7 mouse cellular contexts compared by ENCODE assay signal in the genomic region with DNA sequence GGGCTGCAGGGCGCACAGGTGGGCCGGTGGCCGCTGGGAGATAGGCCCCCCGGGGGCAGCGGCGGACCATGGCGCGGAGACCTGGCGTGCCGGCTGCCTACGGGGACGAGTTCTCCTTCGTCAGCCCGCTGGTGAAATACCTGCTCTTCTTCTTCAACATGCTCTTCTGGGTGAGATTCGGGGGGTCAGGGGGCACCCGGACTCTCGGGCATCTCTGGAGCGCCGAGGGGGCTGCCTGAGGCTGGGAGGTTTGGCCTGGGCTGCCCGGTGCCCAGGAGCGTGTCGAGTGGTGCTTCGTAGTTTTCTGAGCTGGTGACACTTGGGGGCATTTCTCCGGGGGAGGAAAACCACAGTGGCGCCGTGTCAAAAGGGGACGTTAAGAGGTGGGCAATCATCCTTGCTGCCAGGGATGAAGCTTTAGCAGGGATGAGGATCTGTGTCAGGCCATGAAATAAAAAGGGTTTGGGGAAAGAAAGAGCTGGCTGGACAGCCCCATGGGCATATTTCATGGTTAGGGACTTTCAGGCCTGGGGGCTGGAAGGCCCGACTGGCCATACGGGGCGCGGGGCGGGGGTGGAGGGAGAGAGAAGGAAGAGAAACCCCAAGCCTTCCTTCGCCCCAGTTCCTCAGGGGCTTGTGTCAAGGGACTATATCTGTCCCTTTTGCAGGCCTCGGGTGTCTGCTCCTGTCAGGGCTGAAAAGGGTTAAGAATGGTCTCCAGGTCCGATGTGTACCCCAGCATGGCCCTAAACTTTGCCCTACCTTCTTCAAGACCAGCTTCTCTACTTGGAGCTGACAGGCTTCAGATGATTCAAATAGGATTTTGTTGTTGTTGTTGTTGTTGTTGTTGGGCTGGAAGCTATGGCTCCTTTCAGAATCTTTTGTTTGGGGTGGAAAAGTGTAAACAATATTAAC. TPM values are rescaled to one million over a fixed set of nuclear protein-coding genes. Genes with fewer than 3 reads are reported as not detected.
DNase-seq lines count a peak whose midpoint lies in the region; ATAC-seq lines count a peak whose summit lies in the region.

No protein-coding gene starts in this region.

- no peaks in the 10 kb centered on the region for H3K36me3 ChIP-seq in lung, embryonic 16.5 days (ENCODE audit: control insufficient read depth, insufficient read depth, low read length)
- H3K36me3 ChIP-seq in embryonic facial prominence, embryonic 13.5 days, result no peaks in the 10 kb centered on the region
- H3K36me3 ChIP-seq in hindbrain, embryonic 15.5 days, result no peaks in the 10 kb centered on the region
- H3K36me3 ChIP-seq in midbrain, embryonic 16.5 days (ENCODE audit: control insufficient read depth, insufficient read depth, low read length), result no peaks in the 10 kb centered on the region

- H3K4me2 ChIP-seq in lung, embryonic 16.5 days (ENCODE audit: low read depth, low read length), result peak overlapping the region; percentile 98
- H3K4me2 ChIP-seq in embryonic facial prominence, embryonic 13.5 days, result peak overlapping the region; percentile 100
- H3K4me2 ChIP-seq in hindbrain, embryonic 15.5 days, result peak overlapping the region; percentile 100
- H3K4me2 ChIP-seq in midbrain, embryonic 16.5 days (ENCODE audit: low read length), result peak overlapping the region; percentile 92

- no peaks in the 10 kb centered on the region for H3K9me3 ChIP-seq in lung, embryonic 16.5 days (ENCODE audit: control insufficient read depth, low read length)
- H3K9me3 ChIP-seq in embryonic facial prominence, embryonic 13.5 days, result no peaks in the 10 kb centered on the region
- H3K9me3 ChIP-seq in hindbrain, embryonic 15.5 days, result no peaks in the 10 kb centered on the region
- no peaks in the 10 kb centered on the region for H3K9me3 ChIP-seq in midbrain, embryonic 16.5 days (replicated peaks; ENCODE audit: control insufficient read depth, low read length, poor library complexity, severe bottlenecking)

- no peak overlapping the region for H3K27ac ChIP-seq in lung, embryonic 16.5 days (ENCODE audit: low read length)
- no peak overlapping the region for H3K27ac ChIP-seq in embryonic facial prominence, embryonic 13.5 days
- H3K27ac ChIP-seq in hindbrain, embryonic 15.5 days (replicated peaks), result peak overlapping the region; percentile 43; the same call in 1 of the 2 replicates
- H3K27ac ChIP-seq in midbrain, embryonic 16.5 days (ENCODE audit: low read length), result peak overlapping the region; percentile 47; the same call in 1 of the 2 replicates

- peaks cover 4% of the 10 kb centered on the region for H3K4me1 ChIP-seq in lung, embryonic 16.5 days (replicated peaks; ENCODE audit: control insufficient read depth, insufficient read depth, low read length)
- H3K4me1 ChIP-seq in embryonic facial prominence, embryonic 13.5 days, result peaks cover 9% of the 10 kb centered on the region
- H3K4me1 ChIP-seq in hindbrain, embryonic 15.5 days (replicated peaks), result peaks cover 19% of the 10 kb centered on the region
- peaks cover 9% of the 10 kb centered on the region for H3K4me1 ChIP-seq in midbrain, embryonic 16.5 days (ENCODE audit: control insufficient read depth, insufficient read depth, low read length)

- H3K27me3 ChIP-seq in lung, embryonic 16.5 days (ENCODE audit: control insufficient read depth, insufficient read depth, low read depth, low read length), result peaks cover 18% of the 10 kb centered on the region
- peaks cover 50% of the 10 kb centered on the region for H3K27me3 ChIP-seq in embryonic facial prominence, embryonic 13.5 days
- H3K27me3 ChIP-seq in hindbrain, embryonic 15.5 days, result peaks cover 11% of the 10 kb centered on the region
- H3K27me3 ChIP-seq in midbrain, embryonic 16.5 days (ENCODE audit: control insufficient read depth, insufficient read depth, low read depth, low read length), result no peaks in the 10 kb centered on the region; the same call in 1 of the 2 replicates

- DNase-seq in lung, postnatal 36 days, result no peak
- DNase-seq in gastrocnemius, postnatal 4 days (ENCODE audit: low spot score in 2 of 2), result no peak
- DNase-seq in urinary bladder, postnatal 36 days (ENCODE audit: low spot score in 2 of 2), result no peak

- WGBS in lung, embryonic 16.5 days, result 9% methylated on average over 35 of the region's 35 CpGs
- 3% methylated on average over 35 of the region's 35 CpGs for WGBS in embryonic facial prominence, embryonic 13.5 days
- 5% methylated on average over 32 of the region's 35 CpGs for WGBS in hindbrain, embryonic 15.5 days
- WGBS in midbrain, embryonic 16.5 days, result 1% methylated on average over 27 of the region's 35 CpGs

- peak overlapping the region; percentile 70 for H3K4me3 ChIP-seq in lung, embryonic 16.5 days (ENCODE audit: low read length)
- peak overlapping the region; percentile 71 for H3K4me3 ChIP-seq in embryonic facial prominence, embryonic 13.5 days
- peak overlapping the region; percentile 85 for H3K4me3 ChIP-seq in hindbrain, embryonic 15.5 days
- peak overlapping the region; percentile 88 for H3K4me3 ChIP-seq in midbrain, embryonic 16.5 days (ENCODE audit: low read depth, low read length)

- 0 out of 2 replicates have a peak, but pooled peaks have one; percentile 22 for ATAC-seq in lung, embryonic 16.5 days (ENCODE audit: low read depth)
- ATAC-seq in embryonic facial prominence, embryonic 13.5 days (ENCODE audit: insufficient number of reproducible peaks, insufficient read depth, low FRiP score, low TSS enrichment, low read depth), result no peak
- ATAC-seq in hindbrain, embryonic 15.5 days (ENCODE audit: low FRiP score, low read depth), result peak; percentile 39; the same call in 1 of the 2 replicates
- ATAC-seq in midbrain, embryonic 16.5 days, result peak; percentile 48

- H3K9ac ChIP-seq in lung, embryonic 16.5 days (ENCODE audit: low read length), result peak overlapping the region; percentile 75
- peak overlapping the region; percentile 77 for H3K9ac ChIP-seq in embryonic facial prominence, embryonic 13.5 days
- H3K9ac ChIP-seq in hindbrain, embryonic 15.5 days, result peak overlapping the region; percentile 69
- peak overlapping the region; percentile 84 for H3K9ac ChIP-seq in midbrain, embryonic 16.5 days (ENCODE audit: low read depth, low read length)

RNA-seq across cellular contexts. Expression of gene Tspan33, which starts 0.6 kb away (rescaled TPM):
- 3.5 and 3.6 TPM in 2 replicates for polyA plus RNA-seq in lung, embryonic 16.5 days (2015; fragmentation: Nextera tagmentation; extraction: Ambion mirVana)
- 2.8 and 4.7 TPM in 2 replicates for polyA plus RNA-seq in embryonic facial prominence, embryonic 13.5 days (2015; fragmentation: Nextera tagmentation; extraction: Ambion mirVana)
- 11.9 and 14.4 TPM in 2 replicates for polyA plus RNA-seq in hindbrain, embryonic 15.5 days (2015; fragmentation: Nextera tagmentation; extraction: Ambion mirVana)
- polyA plus RNA-seq in midbrain, embryonic 16.5 days (2015; fragmentation: Nextera tagmentation; extraction: Ambion mirVana), result 10.1 and 10.3 TPM in 2 replicates
- 1 to 10 TPM; 5.4 to 6.3 TPM for total RNA-seq in gastrocnemius, postnatal 4 days (2021)

RNA-seq across cellular contexts. Expression of gene Smo, which starts 40.7 kb away (rescaled TPM):
- 29.2 and 29.6 TPM in 2 replicates for polyA plus RNA-seq in lung, embryonic 16.5 days (2015; fragmentation: Nextera tagmentation; extraction: Ambion mirVana)
- polyA plus RNA-seq in embryonic facial prominence, embryonic 13.5 days (2015; fragmentation: Nextera tagmentation; extraction: Ambion mirVana), result 53.0 and 57.4 TPM in 2 replicates
- polyA plus RNA-seq in hindbrain, embryonic 15.5 days (2015; fragmentation: Nextera tagmentation; extraction: Ambion mirVana), result 14.7 and 15.7 TPM in 2 replicates
- polyA plus RNA-seq in midbrain, embryonic 16.5 days (2015; fragmentation: Nextera tagmentation; extraction: Ambion mirVana), result 8.8 TPM in 2 replicates
- total RNA-seq in gastrocnemius, postnatal 4 days (2021), result 10 to 100 TPM; 43.7 to 43.9 TPM

Comparison
In these comparisons a context has a peak if more than half of its experiments do, and no peak if none do; other contexts are left out.
1. H3K27ac ChIP-seq: peak in hindbrain, embryonic 15.5 days (single experiment) and midbrain, embryonic 16.5 days (single experiment); none in lung, embryonic 16.5 days (single experiment) and embryonic facial prominence, embryonic 13.5 days (single experiment).
2. Peak in every context shown above with its lines, with median percentiles within 50 percentile points of each other: H3K4me2 ChIP-seq, H3K4me3 ChIP-seq and H3K9ac ChIP-seq.